Comparison of ENCODE assay signal across 17 mouse cellular contexts in genomic region chr17:46306956-46307355, GRCm38 (mm10). TPM values are rescaled to one million over a fixed set of nuclear protein-coding genes. Genes with fewer than 3 reads are reported as not detected.
"Had no signal": no experiment of that assay in that cellular context is flagged by ENCODE, and none has a peak within 500 bp of the region (broad histone marks: within the 10 kb centered on the region; RNA-seq: fewer than 3 reads in every experiment).

No protein-coding gene starts in this region.

- H3K9ac ChIP-seq: neural tube, embryonic 12.5 days; neural tube, embryonic 13.5 days; neural tube, embryonic 15.5 days; stomach, embryonic 15.5 days had no signal

- H3K27me3 ChIP-seq: neural tube, embryonic 12.5 days; neural tube, embryonic 13.5 days; neural tube, embryonic 15.5 days; stomach, embryonic 15.5 days had no signal

- H3K4me3 ChIP-seq: neural tube, embryonic 12.5 days; neural tube, embryonic 13.5 days; neural tube, embryonic 15.5 days; stomach, embryonic 15.5 days had no signal

- H3K36me3 ChIP-seq: stomach, embryonic 15.5 days had no signal

- H3K4me1 ChIP-seq: neural tube, embryonic 12.5 days; neural tube, embryonic 13.5 days; neural tube, embryonic 15.5 days; stomach, embryonic 15.5 days had no signal

- DNase-seq: retina, postnatal 1 day; right cerebral cortex, adult 18-20 months; right cerebral cortex, postnatal 14 days; right cerebral cortex, postnatal 25 days; right cerebral cortex, postnatal 4 days; spleen, adult 18-20 months; thymus, adult 18-20 months; thymus, adult 2 months; thymus, postnatal 14 days; thymus, postnatal 25 days; thymus, postnatal 36 days had no signal

- H3K9me3 ChIP-seq: neural tube, embryonic 12.5 days; neural tube, embryonic 13.5 days; neural tube, embryonic 15.5 days; stomach, embryonic 15.5 days had no signal

- H3K27ac ChIP-seq: neural tube, embryonic 12.5 days; neural tube, embryonic 13.5 days; neural tube, embryonic 15.5 days; stomach, embryonic 15.5 days; stomach, postnatal 0 days had no signal

- H3K4me2 ChIP-seq: neural tube, embryonic 12.5 days; neural tube, embryonic 13.5 days; neural tube, embryonic 15.5 days; stomach, embryonic 15.5 days had no signal

RNA-seq across cellular contexts. Expression of gene Dlk2, which starts 9.7 kb away (rescaled TPM):
- total RNA-seq: neutrophil, adult 5-6 weeks had no signal
